Mouse (Mus musculus): ENCODE data around the gene Spg20. TPM values are rescaled to one million over a fixed set of nuclear protein-coding genes. Genes with fewer than 3 reads are reported as not detected.

Gene Spg20
- polyA plus RNA-seq, 1 experiment from 2014 or later = 20.6 TPM

- Histone ChIP-seq H3K9me3 (no peaks in the 10 kb centered on the region), H3K9ac (replicated peaks) (no peak overlapping the region), H3K36me3 (no peaks in the 10 kb centered on the region), H3K4me2 (replicated peaks) (no peak overlapping the region), H3K4me3 (replicated peaks) (no peak overlapping the region), H3K27me3 (no peaks in the 10 kb centered on the region), H3K27ac (no peak overlapping the region), H3K4me1 (replicated peaks) (peaks cover 5% of the 10 kb centered on the region)
- no peak for ATAC-seq
- WGBS = 51% methylated on average over 6 of the region's 6 CpGs
Observed at GRCm38 (mm10) chr3:55084781-55085180, 27.1 kb upstream of the Spg20 start.

- Histone ChIP-seq H3K4me2 (replicated peaks) (no peak overlapping the region), H3K27ac (no peak overlapping the region), H3K36me3 (no peaks in the 10 kb centered on the region), H3K4me1 (replicated peaks) (peaks cover 5% of the 10 kb centered on the region), H3K27me3 (no peaks in the 10 kb centered on the region), H3K4me3 (replicated peaks) (no peak overlapping the region), H3K9me3 (no peaks in the 10 kb centered on the region), H3K9ac (replicated peaks) (no peak overlapping the region)
- WGBS = 34% methylated on average over 3 of the region's 3 CpGs
- no peak for ATAC-seq
Observed at GRCm38 (mm10) chr3:55085716-55086115, 26.2 kb upstream of the Spg20 start.

- no peak overlapping the region for H3K4me2 ChIP-seq (replicated peaks)
- H3K9me3 ChIP-seq = no peaks in the 10 kb centered on the region
- no peaks in the 10 kb centered on the region for H3K36me3 ChIP-seq
- H3K27ac ChIP-seq = no peak overlapping the region
- no peaks in the 10 kb centered on the region for H3K27me3 ChIP-seq
- 88% methylated on average over 5 of the region's 5 CpGs for WGBS
- peaks cover 5% of the 10 kb centered on the region for H3K4me1 ChIP-seq (replicated peaks)
- no peak overlapping the region for H3K9ac ChIP-seq (replicated peaks)
- H3K4me3 ChIP-seq (replicated peaks) = no peak overlapping the region
- no peak for ATAC-seq
Observed at GRCm38 (mm10) chr3:55086948-55087347, 25.0 kb upstream of the Spg20 start.

- ATAC-seq = no peak
- H3K9ac ChIP-seq (replicated peaks) = no peak overlapping the region
- H3K27me3 ChIP-seq = no peaks in the 10 kb centered on the region
- peaks cover 5% of the 10 kb centered on the region for H3K4me1 ChIP-seq (replicated peaks)
- 69% methylated on average over 4 of the region's 4 CpGs for WGBS
- H3K27ac ChIP-seq = no peak overlapping the region
- H3K9me3 ChIP-seq = no peaks in the 10 kb centered on the region
- H3K4me3 ChIP-seq (replicated peaks) = no peak overlapping the region
- H3K36me3 ChIP-seq = no peaks in the 10 kb centered on the region
- H3K4me2 ChIP-seq (replicated peaks) = no peak overlapping the region
Observed at GRCm38 (mm10) chr3:55087360-55087759, 24.5 kb upstream of the Spg20 start.

- no peak overlapping the region for H3K27ac ChIP-seq
- H3K36me3 ChIP-seq = no peaks in the 10 kb centered on the region
- no peak for ATAC-seq
- H3K27me3 ChIP-seq = no peaks in the 10 kb centered on the region
- H3K9me3 ChIP-seq = no peaks in the 10 kb centered on the region
- H3K4me3 ChIP-seq (replicated peaks) = no peak overlapping the region
- no peak overlapping the region for H3K9ac ChIP-seq (replicated peaks)
- peaks cover 5% of the 10 kb centered on the region for H3K4me1 ChIP-seq (replicated peaks)
- WGBS = 78% methylated on average over 4 of the region's 4 CpGs
- H3K4me2 ChIP-seq (replicated peaks) = no peak overlapping the region
Observed at GRCm38 (mm10) chr3:55088359-55088758, 23.5 kb upstream of the Spg20 start.

GRCm38 (mm10) chr3:55088843-55089242 is 23.1 kb upstream of the Spg20 start:
- Histone ChIP-seq H3K9me3 (no peaks in the 10 kb centered on the region), H3K27ac (no peak overlapping the region), H3K4me2 (replicated peaks) (no peak overlapping the region), H3K27me3 (no peaks in the 10 kb centered on the region), H3K4me3 (replicated peaks) (no peak overlapping the region), H3K36me3 (no peaks in the 10 kb centered on the region), H3K9ac (replicated peaks) (no peak overlapping the region), H3K4me1 (replicated peaks) (peaks cover 5% of the 10 kb centered on the region)
- ATAC-seq = no peak
- 80% methylated on average over 3 of the region's 3 CpGs for WGBS

- Histone ChIP-seq H3K27me3 (no peaks in the 10 kb centered on the region), H3K4me3 (replicated peaks) (no peak overlapping the region), H3K9ac (replicated peaks) (no peak overlapping the region), H3K36me3 (no peaks in the 10 kb centered on the region), H3K27ac (no peak overlapping the region), H3K4me2 (replicated peaks) (no peak overlapping the region), H3K4me1 (replicated peaks) (peaks cover 5% of the 10 kb centered on the region), H3K9me3 (no peaks in the 10 kb centered on the region)
- no peak for ATAC-seq
- 84% methylated on average over 4 of the region's 4 CpGs for WGBS
Observed at GRCm38 (mm10) chr3:55089291-55089690, 22.6 kb upstream of the Spg20 start.

GRCm38 (mm10) chr3:55093161-55093560 is 18.7 kb upstream of the Spg20 start:
- no peak for ATAC-seq
- no peak overlapping the region for H3K4me3 ChIP-seq (replicated peaks)
- no peak overlapping the region for H3K9ac ChIP-seq (replicated peaks)
- H3K27ac ChIP-seq = no peak overlapping the region
- WGBS = 81% methylated on average over 1 of the region's 1 CpGs
- no peaks in the 10 kb centered on the region for H3K27me3 ChIP-seq
- H3K9me3 ChIP-seq = no peaks in the 10 kb centered on the region
- H3K36me3 ChIP-seq = no peaks in the 10 kb centered on the region
- H3K4me1 ChIP-seq (replicated peaks) = peaks cover 18% of the 10 kb centered on the region
- no peak overlapping the region for H3K4me2 ChIP-seq (replicated peaks)

GRCm38 (mm10) chr3:55095968-55096654 is 15.8 kb upstream of the Spg20 start:
- H3K4me2 ChIP-seq (replicated peaks) = no peak overlapping the region
- peak overlapping the region; percentile 49 for H3K27ac ChIP-seq

GRCm38 (mm10) chr3:55096655-55097005 is 15.3 kb upstream of the Spg20 start:
- Histone ChIP-seq H3K27me3 (no peaks in the 10 kb centered on the region), H3K4me2 (replicated peaks) (no peak overlapping the region), H3K27ac (peak overlapping the region; percentile 49), H3K9me3 (no peaks in the 10 kb centered on the region), H3K4me3 (replicated peaks) (no peak overlapping the region), H3K9ac (replicated peaks) (no peak overlapping the region), H3K4me1 (replicated peaks) (peaks cover 18% of the 10 kb centered on the region), H3K36me3 (no peaks in the 10 kb centered on the region)
- 78% methylated on average over 2 of the region's 2 CpGs for WGBS
- no peak; the same call in 1 of the 2 replicates for ATAC-seq

More at GRCm38 (mm10) chr3:55095968-55096654, 15.8 kb upstream of the Spg20 start:
- H3K9ac ChIP-seq (replicated peaks) = no peak overlapping the region
- WGBS = 21% methylated on average over 8 of the region's 8 CpGs
- no peaks in the 10 kb centered on the region for H3K27me3 ChIP-seq
- no peaks in the 10 kb centered on the region for H3K36me3 ChIP-seq
- ATAC-seq = peak; percentile 83
- H3K4me3 ChIP-seq (replicated peaks) = no peak overlapping the region
- H3K4me1 ChIP-seq (replicated peaks) = peaks cover 18% of the 10 kb centered on the region
- H3K9me3 ChIP-seq = no peaks in the 10 kb centered on the region

GRCm38 (mm10) chr3:55097186-55097585 is 14.7 kb upstream of the Spg20 start:
- Histone ChIP-seq H3K27me3 (no peaks in the 10 kb centered on the region), H3K27ac (peak overlapping the region; percentile 25; the same call in 1 of the 2 replicates), H3K9ac (replicated peaks) (no peak overlapping the region), H3K4me3 (replicated peaks) (no peak overlapping the region), H3K9me3 (no peaks in the 10 kb centered on the region), H3K36me3 (no peaks in the 10 kb centered on the region), H3K4me2 (replicated peaks) (no peak overlapping the region), H3K4me1 (replicated peaks) (peaks cover 18% of the 10 kb centered on the region)
- ATAC-seq = no peak
- 85% methylated on average over 2 of the region's 2 CpGs for WGBS

GRCm38 (mm10) chr3:55098014-55098413 is 13.9 kb upstream of the Spg20 start:
- peak; percentile 80 for ATAC-seq
- no peak overlapping the region for H3K4me2 ChIP-seq (replicated peaks)
- 19% methylated on average over 2 of the region's 2 CpGs for WGBS

GRCm38 (mm10) chr3:55098990-55099389 is 12.9 kb upstream of the Spg20 start:
- Histone ChIP-seq H3K36me3 (no peaks in the 10 kb centered on the region), H3K4me1 (replicated peaks) (peaks cover 18% of the 10 kb centered on the region), H3K9me3 (no peaks in the 10 kb centered on the region), H3K27me3 (no peaks in the 10 kb centered on the region), H3K27ac (no peak overlapping the region), H3K4me2 (replicated peaks) (no peak overlapping the region), H3K4me3 (replicated peaks) (no peak overlapping the region), H3K9ac (replicated peaks) (no peak overlapping the region)
- ATAC-seq = no peak
- WGBS = 88% methylated on average over 11 of the region's 11 CpGs

More at GRCm38 (mm10) chr3:55098014-55098413, 13.9 kb upstream of the Spg20 start:
- Histone ChIP-seq H3K27ac (no peak overlapping the region), H3K4me1 (replicated peaks) (peaks cover 18% of the 10 kb centered on the region), H3K36me3 (no peaks in the 10 kb centered on the region), H3K27me3 (no peaks in the 10 kb centered on the region), H3K9ac (replicated peaks) (no peak overlapping the region), H3K4me3 (replicated peaks) (no peak overlapping the region), H3K9me3 (no peaks in the 10 kb centered on the region)

All from midbrain, embryonic 13.5 days (tissue).